Mouse (Mus musculus): Measurements from ENCODE around the gene Prkn.

Prkn gene

DNA sequence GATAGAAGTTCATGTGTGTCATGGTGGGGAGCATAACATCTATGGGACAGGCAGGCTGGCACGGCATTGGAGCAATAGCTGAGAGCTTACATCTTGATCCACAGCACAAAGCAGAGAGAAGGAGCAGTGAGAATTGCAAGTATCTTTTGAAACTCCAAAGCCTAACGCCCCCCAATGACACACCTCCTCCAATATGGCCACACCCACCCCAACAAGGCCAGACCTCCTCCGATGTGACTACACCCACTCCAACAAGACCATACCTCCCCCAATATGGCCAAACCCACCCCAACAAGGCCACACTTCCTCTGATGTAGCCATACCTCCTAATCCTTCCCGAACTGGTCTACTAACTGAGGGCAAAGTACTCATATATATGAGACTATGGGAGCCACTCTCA is 1004.3 kb downstream of the Prkn start:
- in situ Hi-C loops (cut with MseI, MboI): no loop called here

DNA sequence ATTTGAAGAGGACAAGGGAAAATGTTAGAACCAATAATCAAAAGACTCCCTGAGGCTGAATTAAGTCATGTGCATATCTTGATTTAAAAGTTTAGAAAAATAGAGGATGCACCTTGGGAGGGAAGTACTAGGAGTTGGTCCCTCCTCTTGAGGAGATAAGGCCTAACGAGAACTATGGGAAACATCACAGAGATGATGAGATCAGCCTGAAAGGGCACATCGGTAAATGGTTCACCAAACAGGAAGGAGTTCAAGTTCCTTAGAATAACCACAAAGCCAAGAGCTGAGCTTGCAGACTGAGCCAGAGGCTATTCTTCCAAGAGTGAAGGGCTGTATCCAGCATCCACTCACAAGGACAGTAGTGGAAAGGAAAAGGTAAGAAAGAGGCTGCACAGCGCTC is 1004.8 kb downstream of the Prkn start:
- in situ Hi-C loops (cut with MseI, MboI): no loop called here

DNA sequence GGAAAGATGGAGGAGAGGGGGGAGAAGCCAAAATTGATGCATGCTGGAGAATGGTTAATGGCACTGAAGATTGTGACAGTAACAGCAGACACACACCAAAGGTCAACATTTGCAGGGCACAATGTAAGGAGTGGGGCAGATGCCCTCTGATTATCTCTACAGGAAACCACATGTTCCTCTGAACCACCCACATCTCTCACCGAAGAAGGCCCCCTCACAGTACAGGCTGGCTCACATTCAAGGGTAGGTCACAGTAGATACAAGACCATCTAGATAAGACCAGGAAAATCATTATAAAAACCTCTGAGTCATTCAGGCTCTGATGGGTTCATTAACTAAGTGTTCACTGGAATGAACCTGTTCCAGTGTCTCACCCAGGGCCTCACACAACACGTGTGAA is 1005.3 kb downstream of the Prkn start:
- in situ Hi-C loops (cut with MseI, MboI): no loop called here

DNA sequence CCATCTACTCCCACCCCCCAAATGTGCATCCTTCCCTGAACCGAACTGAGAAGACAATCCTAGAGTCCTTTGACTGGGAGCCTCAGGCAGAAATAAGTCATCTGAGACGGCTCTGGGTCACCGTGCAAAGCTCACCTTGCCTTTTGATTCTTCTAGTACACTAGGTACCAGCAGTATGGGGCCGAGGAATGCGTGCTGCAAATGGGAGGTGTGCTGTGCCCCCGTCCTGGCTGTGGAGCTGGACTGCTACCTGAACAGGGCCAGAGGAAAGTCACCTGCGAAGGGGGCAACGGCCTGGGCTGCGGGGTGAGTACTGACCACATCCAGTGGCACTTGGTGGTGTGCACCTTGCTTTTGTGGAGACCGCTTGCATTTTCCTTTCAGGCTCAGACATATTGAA is 1014.4 kb downstream of the Prkn start:
- in situ Hi-C loops (cut with MseI, MboI): no loop called here

DNA sequence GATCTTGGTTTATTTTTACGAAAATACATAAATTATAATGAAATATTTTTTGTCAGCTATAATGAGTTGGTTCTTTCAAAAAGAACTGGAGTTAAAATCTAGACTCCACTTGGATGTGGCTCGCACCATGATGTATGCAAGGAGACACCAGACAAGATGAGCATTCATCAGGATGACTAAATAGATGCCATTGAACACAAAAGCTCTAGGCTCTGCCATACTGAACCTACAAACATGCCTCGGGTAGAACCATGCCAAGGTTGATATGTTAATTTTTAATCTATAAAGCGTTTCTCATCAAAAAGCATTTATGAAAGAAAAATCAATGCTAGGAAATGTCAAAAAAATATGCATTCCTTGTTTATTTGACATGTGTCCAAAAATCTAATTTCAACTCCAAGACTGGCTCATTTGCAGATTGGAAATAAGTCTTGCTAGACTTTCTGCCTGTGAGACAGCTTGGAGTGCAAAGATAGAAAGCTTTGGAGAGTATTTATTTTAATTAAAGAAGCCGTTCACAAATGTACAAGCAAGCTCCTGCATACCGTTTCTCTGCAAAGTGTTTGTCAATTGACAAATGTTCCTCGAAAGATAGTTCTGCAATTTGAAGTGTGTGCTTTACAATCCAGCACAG is 1018.7 kb downstream of the Prkn start:
- in situ Hi-C loops (cut with MseI, MboI): no loop called here

DNA sequence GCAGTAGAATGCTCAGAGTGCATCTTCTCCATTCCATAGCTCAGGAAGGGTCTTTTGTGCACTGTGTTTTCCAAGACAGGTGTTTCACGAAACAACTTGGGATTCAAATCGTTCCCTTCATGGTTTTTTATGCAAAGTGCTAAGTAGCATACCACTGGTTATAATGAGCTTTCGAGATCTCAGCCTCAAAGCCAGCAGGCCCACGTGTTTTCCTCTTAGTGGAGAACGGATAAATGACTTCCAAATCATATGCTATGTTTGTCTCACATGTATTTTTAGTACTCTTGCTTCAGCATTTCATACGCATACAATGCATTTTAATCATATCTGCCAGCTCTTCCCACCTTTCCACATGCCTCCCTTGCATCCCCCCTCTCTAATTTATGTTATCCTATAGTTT is 1021.0 kb downstream of the Prkn start:
- in situ Hi-C loops (cut with MseI, MboI): no loop called here

DNA sequence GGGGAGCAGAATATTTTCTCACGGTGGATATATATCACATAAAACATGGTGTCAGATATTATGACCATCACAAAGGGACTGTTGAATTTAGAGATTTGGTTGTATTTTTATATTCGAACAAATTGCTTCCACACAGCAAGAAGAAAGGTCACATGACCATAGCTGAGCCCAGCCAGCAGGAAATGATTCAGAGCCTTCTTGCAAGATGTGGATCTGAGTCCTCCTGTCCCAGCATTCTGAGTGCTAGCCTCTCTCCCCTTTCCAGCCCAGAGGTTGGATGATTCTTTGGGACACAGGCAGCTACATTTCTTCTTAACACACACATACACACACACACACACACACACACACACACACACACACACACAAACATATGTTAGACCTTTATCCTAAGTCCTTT is 1022.2 kb downstream of the Prkn start:
- in situ Hi-C loops (cut with MseI, MboI): no loop called here

DNA sequence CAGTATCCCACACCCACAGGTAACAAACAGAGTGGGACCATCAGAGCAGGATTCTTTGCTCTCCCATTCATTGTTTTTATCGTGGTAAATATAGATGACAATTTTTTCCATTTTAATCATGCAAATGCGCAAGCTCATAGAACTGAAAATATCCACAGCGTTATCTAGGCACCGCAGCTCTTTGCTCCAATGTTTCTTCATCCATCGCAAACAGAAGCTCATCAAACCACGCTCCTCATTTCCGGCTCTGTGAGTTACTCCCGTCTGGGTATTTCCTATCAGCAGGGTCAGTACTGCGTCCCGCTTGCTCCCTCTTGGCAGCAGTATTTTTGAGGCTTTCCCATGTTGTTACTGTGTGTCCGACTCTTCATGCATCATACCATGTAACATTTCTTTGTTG is 1022.8 kb downstream of the Prkn start:
- in situ Hi-C loops (cut with MseI, MboI): no loop called here

DNA sequence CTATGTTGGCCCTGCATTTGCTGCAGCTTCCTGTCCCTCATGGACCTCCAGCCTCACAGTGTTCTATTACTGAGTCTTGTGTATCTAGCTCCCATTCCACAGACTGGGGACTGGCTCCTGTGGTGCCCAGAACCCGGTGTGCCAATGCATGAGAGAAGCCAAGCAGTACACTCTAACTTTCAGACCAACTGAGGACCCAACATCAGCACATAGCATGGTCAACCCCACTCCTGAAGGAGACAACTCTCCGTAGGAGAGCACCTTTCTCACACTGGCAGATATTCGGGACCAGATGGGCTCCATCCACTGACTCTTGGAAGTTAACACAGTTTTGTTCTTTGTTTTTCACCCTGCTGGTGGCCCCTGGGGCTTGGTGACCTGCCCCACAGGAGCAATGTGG is 1026.0 kb downstream of the Prkn start:
- in situ Hi-C loops (cut with MseI, MboI): no loop called here

DNA sequence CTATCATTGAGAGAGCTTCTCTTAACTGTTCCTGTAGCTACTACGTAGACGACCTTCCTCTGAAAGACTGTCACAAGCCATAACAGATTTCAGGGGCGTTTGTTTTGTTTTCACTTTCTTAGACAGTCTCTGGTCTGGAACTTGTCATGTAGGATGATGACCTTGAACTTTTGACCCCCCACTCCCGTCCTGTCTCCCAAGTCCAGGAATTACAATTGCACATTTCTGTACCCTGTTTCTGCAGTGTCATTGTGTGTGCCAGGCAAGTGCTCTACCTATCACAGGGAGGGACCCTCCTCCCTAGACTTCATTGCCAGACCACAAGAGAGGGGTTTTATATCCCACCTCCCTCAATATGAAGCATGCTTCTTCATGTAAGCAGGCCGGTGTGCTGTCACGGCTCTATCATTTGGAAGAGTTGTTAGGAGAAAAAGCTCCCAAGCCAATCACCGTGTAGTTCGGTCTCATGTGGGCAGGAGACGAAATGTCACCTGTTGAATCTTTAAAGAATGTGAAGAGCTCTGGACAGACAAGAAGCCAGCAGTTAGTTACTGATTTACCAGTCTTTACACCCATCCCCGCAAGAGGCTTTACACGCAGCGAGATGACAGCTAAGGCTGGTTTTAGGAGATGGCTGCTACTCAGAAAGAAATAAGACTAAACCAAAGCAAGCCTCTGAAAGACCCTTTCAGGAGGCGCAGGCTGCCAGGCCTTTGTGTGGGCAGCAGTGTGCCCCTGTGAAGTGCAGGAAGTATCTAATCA is 1027.3 kb downstream of the Prkn start:
- in situ Hi-C loops (cut with MseI, MboI): no loop called here

DNA sequence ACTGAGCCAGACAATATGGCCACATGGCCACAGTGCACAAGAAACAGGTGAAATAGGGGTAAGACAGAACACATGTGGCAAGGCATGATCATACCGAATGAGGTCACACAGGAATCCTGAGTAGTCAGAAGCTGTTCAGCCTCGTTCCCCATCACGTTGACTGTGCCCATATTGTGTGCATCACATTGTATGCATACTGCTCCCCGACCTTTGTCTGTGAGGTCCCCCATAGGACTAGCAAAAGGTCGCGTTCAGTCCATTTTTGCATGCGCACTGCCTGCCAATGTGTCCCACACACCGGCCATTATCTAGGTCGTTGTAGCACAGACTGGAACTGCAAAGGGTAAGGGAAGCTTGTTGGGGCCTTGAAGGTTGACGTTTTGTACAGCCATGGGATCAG is 1030.4 kb downstream of the Prkn start:
- in situ Hi-C loops (cut with MseI, MboI): no loop called here

DNA sequence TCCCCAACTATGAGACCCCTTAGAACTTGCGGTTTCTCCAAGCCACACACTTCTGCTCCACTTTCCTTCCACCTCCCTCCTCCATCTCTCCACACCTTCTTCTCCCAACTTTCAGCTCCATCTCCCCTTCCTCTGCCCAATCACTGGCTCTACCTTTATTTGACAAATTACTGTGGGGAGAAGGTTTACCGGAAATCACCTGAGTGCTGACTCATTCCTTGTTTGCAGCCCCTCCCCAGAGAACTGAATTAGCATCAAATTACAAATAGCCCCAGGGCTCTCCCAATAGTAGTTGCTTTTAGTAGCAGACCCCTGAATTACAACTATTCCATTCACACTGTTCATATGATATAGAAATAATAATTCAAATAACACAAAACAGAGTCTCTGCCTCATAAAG is 1036.1 kb downstream of the Prkn start:
- in situ Hi-C loops (cut with MseI, MboI): no loop called here

DNA sequence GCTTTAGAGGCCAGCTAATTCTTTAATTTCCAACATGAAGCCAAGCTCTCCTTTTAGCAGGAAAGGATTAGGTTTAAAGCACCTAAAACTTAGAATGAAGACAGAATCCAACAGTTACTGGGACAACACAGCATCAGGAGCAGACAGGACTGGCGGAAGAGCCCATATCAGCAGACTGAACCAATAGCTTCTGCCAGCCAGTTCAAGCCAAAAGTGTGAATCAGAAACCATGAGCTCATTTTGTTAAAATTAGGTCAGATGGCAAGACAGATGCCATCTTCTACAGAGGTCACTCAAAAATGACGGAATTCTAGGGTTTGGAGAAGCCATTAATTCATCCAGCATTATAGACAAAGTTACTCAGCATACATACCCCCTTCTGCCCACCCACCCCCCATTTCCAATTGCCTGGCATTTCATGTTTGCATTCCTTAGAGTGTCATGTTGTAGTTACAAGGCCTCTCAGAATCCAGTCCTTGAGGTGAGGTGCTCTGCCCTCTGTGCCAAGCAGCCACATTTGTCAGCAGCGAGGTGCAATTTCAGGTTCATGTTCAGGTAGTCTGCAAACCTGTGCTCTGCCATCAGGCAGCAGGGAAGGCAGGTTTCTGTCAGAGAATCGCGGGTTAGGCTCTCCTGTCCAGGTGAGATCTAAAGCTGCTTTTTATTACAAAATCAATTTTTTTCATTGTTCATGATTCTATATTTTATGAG is 1041.1 kb downstream of the Prkn start:
- in situ Hi-C loops (cut with MseI, MboI): no loop called here

DNA sequence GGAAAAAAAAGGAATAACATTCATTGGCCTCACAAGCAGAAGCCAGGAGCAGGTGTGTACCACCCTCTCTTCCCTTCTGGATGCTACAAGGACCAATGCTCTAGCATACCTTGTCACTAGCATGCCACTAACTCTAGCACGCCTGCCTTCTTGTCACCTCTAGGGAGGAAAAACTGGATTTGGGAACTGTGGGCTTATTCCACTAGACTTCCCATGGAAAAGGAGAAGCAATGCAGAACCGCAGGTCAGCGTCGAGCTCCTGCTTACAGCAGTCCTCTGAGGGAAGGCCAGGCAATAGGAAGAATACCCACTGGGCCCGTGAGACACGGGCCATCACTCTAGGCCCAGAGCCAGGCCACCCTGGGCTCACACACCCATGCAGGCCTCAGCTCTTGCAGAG is 1045.4 kb downstream of the Prkn start:
- in situ Hi-C loops (cut with MseI, MboI): no loop called here

DNA sequence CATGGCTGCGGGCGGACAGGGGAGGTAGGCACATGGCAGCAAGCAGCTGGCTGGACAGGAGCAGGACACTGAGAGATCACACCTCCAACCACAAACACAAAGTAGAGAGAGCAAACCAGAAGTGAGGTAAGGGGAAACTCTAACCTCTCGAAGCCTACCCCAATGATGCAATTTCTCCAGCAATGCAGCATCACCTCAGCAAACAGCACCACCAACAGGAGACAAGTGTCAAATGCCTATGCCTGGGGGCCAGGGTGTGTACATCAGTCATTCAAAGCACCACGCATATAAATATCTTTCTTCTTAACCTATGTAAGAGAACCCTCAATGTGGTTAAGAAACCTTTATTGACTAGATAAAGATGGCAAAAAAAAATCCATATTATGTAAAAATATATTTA is 1046.8 kb downstream of the Prkn start:
- in situ Hi-C loops (cut with MseI, MboI): no loop called here

DNA sequence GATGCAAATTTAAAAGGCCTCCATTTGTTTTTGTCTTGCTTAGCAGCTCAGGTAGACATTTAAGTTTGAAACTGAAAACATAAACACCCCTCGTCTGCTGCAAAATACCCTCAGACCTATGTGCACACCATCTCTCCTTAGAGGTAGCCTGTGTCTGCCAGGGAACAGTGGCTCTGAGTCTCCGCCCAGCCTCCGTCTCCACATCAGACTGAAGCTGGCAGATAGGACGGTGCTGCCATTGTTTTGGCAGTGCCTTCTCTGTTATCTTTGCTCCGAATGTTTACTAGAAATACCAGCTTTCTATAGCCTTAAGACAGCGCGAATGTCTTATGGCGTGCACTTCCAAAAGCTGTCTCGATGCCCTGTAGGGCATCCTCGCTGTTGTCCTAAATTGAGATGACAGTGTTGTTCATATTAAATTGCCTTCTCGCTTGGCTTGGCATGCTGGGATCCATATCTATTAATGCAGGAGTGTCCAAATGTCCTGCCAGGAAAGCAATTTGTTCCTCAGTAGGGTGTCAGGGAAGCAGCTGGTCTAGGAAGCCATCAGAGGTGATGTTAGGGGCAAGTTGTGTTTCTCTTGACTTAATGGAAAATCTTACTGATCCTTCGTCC is 1047.5 kb downstream of the Prkn start:
- in situ Hi-C loops (cut with MseI, MboI): no loop called here

DNA sequence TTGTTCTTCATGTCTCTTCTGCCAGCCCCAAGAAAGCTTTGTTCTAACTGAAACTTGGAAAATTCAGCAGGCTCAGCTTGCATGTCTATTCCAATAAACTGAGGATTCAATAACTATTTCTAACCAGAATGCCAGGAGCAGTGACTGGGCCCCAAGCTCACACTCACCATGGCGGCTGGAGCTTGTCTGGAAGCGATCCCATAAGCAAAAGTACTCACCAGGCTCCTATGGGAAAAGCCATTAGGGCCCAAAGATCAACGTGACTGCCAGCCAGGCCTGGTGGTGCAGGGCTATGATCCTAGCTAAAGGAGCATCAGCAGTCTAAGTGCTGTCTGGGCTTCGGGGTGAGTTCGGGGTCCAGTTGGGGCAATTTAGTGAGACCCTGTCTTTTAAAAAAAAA is 1048.6 kb downstream of the Prkn start:
- in situ Hi-C loops (cut with MseI, MboI): no loop called here

DNA sequence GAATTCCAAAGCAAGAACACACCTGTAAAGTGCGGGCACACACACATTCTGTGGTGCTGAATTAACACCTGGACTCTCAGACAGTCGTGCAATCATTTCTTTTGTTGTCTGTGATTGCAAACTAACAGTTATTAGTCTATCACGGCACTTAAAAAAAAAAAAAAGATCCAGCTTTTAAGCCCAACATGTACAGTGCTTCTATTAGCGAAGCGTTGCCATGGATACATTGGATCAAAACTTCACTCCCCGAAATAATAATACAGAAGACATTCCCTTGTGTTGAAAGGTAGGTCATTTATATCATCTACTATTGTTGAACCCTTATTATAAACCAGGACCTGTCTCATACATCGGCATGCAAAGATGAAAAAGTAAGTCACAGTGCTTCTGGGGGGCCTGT is 1060.1 kb downstream of the Prkn start:
- in situ Hi-C loops (cut with MseI, MboI): no loop called here

DNA sequence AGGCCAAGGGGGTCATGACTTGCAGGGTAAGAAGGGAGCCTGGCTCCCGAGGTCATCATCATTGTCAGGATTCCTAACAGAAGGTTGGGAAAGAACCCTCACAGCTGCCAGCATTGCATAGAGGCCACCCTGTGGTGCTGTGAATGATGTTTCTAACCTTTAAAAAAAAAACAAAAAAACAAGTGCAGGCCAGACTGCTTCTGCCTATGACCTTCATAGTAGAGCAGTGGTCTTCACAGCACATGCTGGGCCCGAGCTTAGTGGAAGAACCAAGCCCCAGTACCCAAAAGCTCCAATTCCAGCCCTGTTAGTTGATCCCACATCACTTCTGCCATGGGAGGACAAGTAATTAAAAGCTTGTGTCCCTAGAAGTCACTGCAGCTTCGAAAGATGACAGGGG is 1061.5 kb downstream of the Prkn start:
- in situ Hi-C loops (cut with MseI, MboI): no loop called here

DNA sequence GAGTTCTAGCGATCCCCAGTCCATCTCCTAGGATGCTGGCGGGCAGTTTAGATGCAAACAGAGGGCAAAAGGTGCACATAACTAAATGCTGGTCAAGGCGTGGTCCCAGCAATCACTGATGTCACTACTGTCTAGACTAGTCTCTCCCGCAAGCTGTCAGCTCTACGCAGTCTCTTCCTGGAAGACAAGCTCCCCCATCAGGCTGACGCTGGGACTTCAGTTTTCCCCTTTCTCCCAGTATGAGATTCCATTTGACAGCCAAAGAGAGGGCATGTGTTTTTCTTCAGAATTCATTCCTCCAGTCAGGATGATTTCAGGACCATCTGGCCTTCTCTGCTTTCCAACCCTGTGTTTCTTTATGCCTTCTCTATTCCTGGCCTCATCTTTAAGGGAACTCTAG is 1062.8 kb downstream of the Prkn start:
- in situ Hi-C loops (cut with MseI, MboI): no loop called here

DNA sequence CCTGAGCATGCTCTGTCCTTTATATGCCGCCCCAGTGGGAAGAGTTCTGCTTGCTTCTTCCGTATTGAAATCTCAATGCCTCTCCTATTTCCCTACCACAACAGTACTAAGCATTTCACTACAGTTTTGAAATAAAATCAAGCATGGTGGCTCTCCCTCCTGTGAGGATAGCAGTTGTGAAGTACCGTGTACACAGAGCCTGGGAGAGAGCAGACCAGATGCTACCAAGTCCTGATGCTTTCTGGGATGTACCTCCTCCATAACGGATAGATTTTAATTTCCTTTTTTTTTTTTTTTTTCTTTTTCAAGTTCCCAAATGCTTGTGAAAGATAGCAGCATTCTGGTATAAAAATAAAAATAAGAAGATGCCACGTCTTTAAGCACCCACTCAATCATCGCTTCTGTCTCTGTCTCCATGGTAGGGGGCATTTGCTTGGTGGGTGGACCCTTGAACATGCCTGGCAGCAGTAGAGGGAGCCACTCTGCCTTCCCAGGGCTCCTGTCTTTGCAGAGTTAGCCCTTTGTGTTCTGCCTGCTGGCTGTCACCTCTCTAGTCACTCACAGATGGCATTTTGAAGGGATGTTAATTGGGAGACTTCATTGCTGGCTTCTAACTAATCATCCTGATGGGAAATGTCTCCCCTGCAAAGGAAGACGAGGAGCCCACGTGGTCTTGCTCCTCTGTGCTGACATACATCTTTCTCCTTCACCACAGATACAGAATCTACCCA is 1070.6 kb downstream of the Prkn start:
- in situ Hi-C loops (cut with MseI, MboI): no loop called here

DNA sequence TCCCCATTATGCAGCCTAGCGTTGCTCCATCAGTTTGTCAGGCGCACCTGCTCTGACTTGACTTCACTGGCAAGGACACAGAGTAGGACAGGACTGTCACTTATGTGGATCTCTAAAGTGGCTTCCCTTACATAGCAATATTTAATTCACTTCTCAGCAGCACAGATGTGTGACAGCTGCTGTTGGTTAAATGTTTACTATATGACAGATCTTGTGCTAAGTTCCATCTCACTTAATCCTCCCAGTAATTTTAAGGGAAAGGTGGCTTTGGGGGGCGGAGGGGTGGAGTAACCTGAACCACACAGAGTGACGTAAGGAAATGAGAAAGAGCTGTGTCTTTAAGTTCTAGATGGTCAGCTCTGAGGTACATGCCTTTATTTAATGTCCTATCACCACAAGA is 1072.0 kb downstream of the Prkn start:
- in situ Hi-C loops (cut with MseI, MboI): no loop called here

Data from mouse trophoblast stem cell (cell line).